Mouse (Mus musculus) liver, adult 2 months (tissue): ENCODE data around the gene Ptprk. TPM values are rescaled to one million over a fixed set of nuclear protein-coding genes. Genes with fewer than 3 reads are reported as not detected.

Experiments used
- DNase-seq: peaks from one replicate; pipeline ENCODE4 v3.0.0-alpha.2; 2011; ENCODE audit warnings: low read depth, low spot score; ENCODE audit errors: extremely low read depth
- H3K27ac ChIP-seq: fragments of 200-500 bp; replicated peaks from 2 replicates; pipeline ENCODE4 v1.5.1; 2012; ENCODE audit warnings: low read depth, mild to moderate bottlenecking, control low read depth, inconsistent platforms, low read length; ENCODE audit not compliant: insufficient read depth
- H3K27me3 ChIP-seq: fragments of 200-500 bp; 2 replicates; pipeline ENCODE4 v1.6.1; 2012; ENCODE audit warnings: mild to moderate bottlenecking, moderate library complexity, low read length, inconsistent platforms; ENCODE audit not compliant: control insufficient read depth, insufficient read depth
- H3K36me3 ChIP-seq: fragments of 200-500 bp; 2 replicates; pipeline ENCODE4 v1.6.1; 2012; ENCODE audit warnings: low read length, inconsistent platforms; ENCODE audit not compliant: control insufficient read depth, insufficient read depth
- H3K4me1 ChIP-seq: fragments of 200-500 bp; 2 replicates; pipeline ENCODE4 v1.6.1; 2011; ENCODE audit warnings: low read length; ENCODE audit not compliant: control insufficient read depth, insufficient read depth
- H3K4me3 ChIP-seq: fragments of 200-500 bp; 2 replicates; pipeline ENCODE4 v1.5.1; 2011; ENCODE audit warnings: low read depth, mild to moderate bottlenecking, control low read depth, low read length, moderate library complexity; ENCODE audit not compliant: insufficient read depth
- H3K79me2 ChIP-seq: fragments of 200-500 bp; 2 replicates; pipeline ENCODE4 v1.6.1; 2012; ENCODE audit warnings: inconsistent platforms, mild to moderate bottlenecking, low read length, moderate library complexity; ENCODE audit not compliant: control insufficient read depth, insufficient read depth
- H3K9ac ChIP-seq: fragments of 200-500 bp; 2 replicates; pipeline ENCODE4 v1.6.1; 2012; ENCODE audit warnings: low read depth, mild to moderate bottlenecking, control low read depth, inconsistent platforms, low read length
- CTCF ChIP-seq: fragments of 200-500 bp; IDR thresholded peaks from 2 replicates; pipeline ENCODE4 v1.5.1; 2011; ENCODE audit warnings: low read depth, low read length, control low read depth
- POLR2A ChIP-seq: fragments of 200-500 bp; IDR thresholded peaks from 2 replicates; pipeline ENCODE4 v1.6.1; 2011; ENCODE audit warnings: low read length, control low read depth; ENCODE audit not compliant: insufficient read depth; ENCODE audit errors: extremely low read depth
- WGBS: fragments of 180-500 bp; shearing (Covaris S2); methylation state at CpG from one replicate; pipeline ENCODE4 v1.1.7; 2018; 5-methylcytosine and 5-hydroxymethylcytosine counted together
- polyA plus RNA-seq: library from polyadenylated mRNA; depleted of rRNA; stranded (reverse); fragments of >200 nt; gene quantifications from 2 replicates; pipeline ENCODE4 v1.2.3, GENCODE M21; 2012
- total RNA-seq: library from RNA; depleted of rRNA; stranded (reverse); fragments of >200 nt; gene quantifications from 2 replicates; pipeline ENCODE4 v1.2.3, GENCODE M21; 2014

Gene Ptprk
- total and polyA plus RNA-seq, 2 experiments = 23.2 to 47.5 TPM

GRCm38 (mm10) chr10:28178876-28179275, 104.3 kb downstream of the Ptprk start:
- peaks cover 17% of the 10 kb centered on the region; the same call in 1 of the 2 replicates for H3K79me2 ChIP-seq
- no peaks in the 10 kb centered on the region for H3K36me3 ChIP-seq
- H3K9ac ChIP-seq = no peak overlapping the region
- H3K4me1 ChIP-seq = peaks cover 8% of the 10 kb centered on the region
- 68% methylated on average over 4 of the region's 4 CpGs for WGBS
- peak; percentile 18 for DNase-seq
- no peak overlapping the region for H3K4me3 ChIP-seq
- no peaks in the 10 kb centered on the region for H3K27me3 ChIP-seq
- TF ChIP-seq CTCF (no peak), POLR2A (no peak)
- no peak overlapping the region for H3K27ac ChIP-seq

GRCm38 (mm10) chr10:28182081-28182480, 107.5 kb downstream of the Ptprk start:
- Histone ChIP-seq H3K27me3 (no peaks in the 10 kb centered on the region), H3K4me1 (peaks cover 8% of the 10 kb centered on the region), H3K9ac (no peak overlapping the region), H3K27ac (no peak overlapping the region), H3K4me3 (no peak overlapping the region), H3K36me3 (no peaks in the 10 kb centered on the region), H3K79me2 (peaks cover 24% of the 10 kb centered on the region; the same call in 1 of the 2 replicates)
- no peak for TF ChIP-seq CTCF
- no peak for DNase-seq
- 81% methylated on average over 3 of the region's 3 CpGs for WGBS

GRCm38 (mm10) chr10:28184675-28185074, 110.1 kb downstream of the Ptprk start:
- Histone ChIP-seq H3K79me2 (peaks cover 16% of the 10 kb centered on the region; the same call in 1 of the 2 replicates), H3K27me3 (no peaks in the 10 kb centered on the region), H3K36me3 (no peaks in the 10 kb centered on the region), H3K27ac (no peak overlapping the region), H3K9ac (no peak overlapping the region), H3K4me1 (no peaks in the 10 kb centered on the region), H3K4me3 (no peak overlapping the region)
- DNase-seq = no peak
- 91% methylated on average over 6 of the region's 6 CpGs for WGBS
- TF ChIP-seq POLR2A (no peak), CTCF (no peak)

GRCm38 (mm10) chr10:28185326-28185725, 110.7 kb downstream of the Ptprk start:
- Histone ChIP-seq H3K4me3 (no peak overlapping the region), H3K4me1 (no peaks in the 10 kb centered on the region), H3K27ac (no peak overlapping the region), H3K9ac (no peak overlapping the region), H3K27me3 (no peaks in the 10 kb centered on the region), H3K79me2 (peaks cover 14% of the 10 kb centered on the region; the same call in 1 of the 2 replicates), H3K36me3 (no peaks in the 10 kb centered on the region)
- TF ChIP-seq POLR2A (no peak), CTCF (no peak)
- 82% methylated on average over 4 of the region's 4 CpGs for WGBS
- DNase-seq = no peak

GRCm38 (mm10) chr10:28186018-28186800, 111.6 kb downstream of the Ptprk start:
- DNase-seq = no peak
- no peak overlapping the region for H3K9ac ChIP-seq
- WGBS = 73% methylated on average over 4 of the region's 4 CpGs
- H3K79me2 ChIP-seq = peaks cover 12% of the 10 kb centered on the region; the same call in 1 of the 2 replicates
- H3K27ac ChIP-seq = no peak overlapping the region
- H3K4me1 ChIP-seq = no peaks in the 10 kb centered on the region
- H3K4me3 ChIP-seq = no peak overlapping the region
- TF ChIP-seq POLR2A (no peak), CTCF (no peak)
- H3K36me3 ChIP-seq = no peaks in the 10 kb centered on the region
- no peaks in the 10 kb centered on the region for H3K27me3 ChIP-seq

GRCm38 (mm10) chr10:28191440-28191839, 116.8 kb downstream of the Ptprk start:
- WGBS = 90% methylated on average over 5 of the region's 5 CpGs
- H3K9ac ChIP-seq = no peak overlapping the region

More at GRCm38 (mm10) chr10:28191440-28191839, 116.8 kb downstream of the Ptprk start:
- H3K79me2 ChIP-seq = peaks cover 7% of the 10 kb centered on the region; the same call in 1 of the 2 replicates
- H3K4me3 ChIP-seq = no peak overlapping the region
- no peak for DNase-seq
- TF ChIP-seq CTCF = no peak
- TF ChIP-seq POLR2A = no peak
- no peaks in the 10 kb centered on the region for H3K36me3 ChIP-seq
- no peak overlapping the region for H3K27ac ChIP-seq
- no peaks in the 10 kb centered on the region for H3K4me1 ChIP-seq
- H3K27me3 ChIP-seq = no peaks in the 10 kb centered on the region
